Mouse (Mus musculus) cerebellum, adult (tissue): ENCODE results near the gene Myct1.

Experiments used
- ATAC-seq: cut with Nextera tagmentation; 2 replicates; pipeline ENCODE4 v1.9.2; 2017; ENCODE audit warnings: mild to moderate bottlenecking, moderate library complexity, mixed read lengths; ENCODE audit not compliant: insufficient number of reproducible peaks, low FRiP score, low TSS enrichment

Myct1 gene

DNA sequence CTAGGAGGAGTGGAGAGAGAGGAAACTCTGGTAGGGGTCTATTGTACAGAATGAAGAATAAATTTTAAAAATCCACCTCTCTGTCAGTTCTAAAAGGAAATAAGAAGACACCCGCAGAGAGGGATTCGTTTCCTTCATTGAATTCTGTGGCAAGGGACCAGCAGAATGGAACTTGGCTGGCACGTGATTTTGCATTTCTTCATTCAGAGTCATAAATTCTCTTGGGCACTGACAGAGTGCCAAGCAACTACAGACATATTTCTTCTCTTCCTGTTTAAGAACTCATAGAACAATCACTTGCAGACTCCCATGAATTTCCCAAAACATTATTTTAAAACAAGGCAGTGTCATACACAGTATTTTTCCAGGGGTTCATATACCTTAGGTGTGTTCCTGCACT lies 15.3 kb downstream of the Myct1 start:
- ATAC-seq = no peak

DNA sequence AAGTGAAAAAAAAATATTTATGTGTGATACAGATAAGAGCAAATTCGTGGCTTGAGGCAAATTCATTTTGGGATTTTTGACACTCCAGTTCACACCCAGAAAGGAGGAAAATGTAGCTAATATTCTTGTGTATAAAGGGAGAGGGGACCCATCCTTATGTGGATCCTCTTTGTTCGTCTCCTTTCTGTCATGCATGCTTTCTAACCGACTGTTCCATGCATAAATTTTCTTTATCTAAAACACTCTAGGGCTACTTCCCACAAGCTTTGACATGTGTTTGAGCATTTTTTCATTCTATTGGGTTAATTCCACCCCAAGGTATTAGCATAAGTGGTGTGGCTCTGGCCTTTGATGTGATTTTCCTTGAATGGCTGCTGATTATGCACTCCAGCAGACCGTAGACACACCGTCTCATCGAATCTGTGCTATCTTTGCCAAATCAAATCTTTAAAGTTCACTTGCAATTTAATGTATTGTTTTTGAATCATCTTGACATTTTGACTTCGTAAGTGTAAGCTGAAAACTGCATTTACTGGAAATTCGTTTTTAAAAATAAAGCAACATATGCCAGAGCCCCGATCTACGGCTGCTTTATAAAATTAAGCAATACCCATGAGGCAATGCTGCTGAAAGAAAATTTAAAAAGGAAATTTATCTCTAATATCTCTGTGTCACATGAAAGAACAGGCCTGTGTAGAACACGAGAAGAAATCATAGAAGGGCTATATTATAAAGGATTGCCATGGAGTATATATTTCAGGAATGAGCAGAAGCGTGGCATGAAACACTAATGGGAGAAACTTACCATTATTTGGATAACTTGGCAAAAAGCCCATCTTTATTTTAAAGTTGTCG lies 21.8 kb downstream of the Myct1 start:
- no peak for ATAC-seq

DNA sequence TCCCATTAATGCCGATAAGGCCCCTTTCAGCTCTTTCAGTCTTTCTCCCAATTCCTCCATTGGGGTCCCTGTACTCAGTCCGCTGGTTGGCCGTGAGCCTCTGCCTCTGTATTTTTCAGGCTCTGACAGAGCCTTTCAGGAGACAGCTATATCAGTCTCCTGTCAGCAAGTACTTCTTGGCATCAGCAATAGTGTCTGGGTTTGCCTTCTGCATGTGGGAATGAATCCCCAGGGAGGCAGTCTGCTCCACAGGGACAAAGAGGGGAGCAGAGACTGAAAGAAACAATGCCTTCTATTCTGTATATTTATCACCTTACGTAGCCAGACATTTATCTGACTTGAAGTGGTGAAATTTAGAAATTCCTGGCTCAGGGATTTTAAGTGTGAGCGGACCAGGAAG lies 32.7 kb downstream of the Myct1 start:
- no peak for ATAC-seq

- no peak; the same call in 1 of the 2 replicates for ATAC-seq
Measured at GRCm38 (mm10) chr10:5633672-5634200, 40.2 kb downstream of the Myct1 start.

DNA sequence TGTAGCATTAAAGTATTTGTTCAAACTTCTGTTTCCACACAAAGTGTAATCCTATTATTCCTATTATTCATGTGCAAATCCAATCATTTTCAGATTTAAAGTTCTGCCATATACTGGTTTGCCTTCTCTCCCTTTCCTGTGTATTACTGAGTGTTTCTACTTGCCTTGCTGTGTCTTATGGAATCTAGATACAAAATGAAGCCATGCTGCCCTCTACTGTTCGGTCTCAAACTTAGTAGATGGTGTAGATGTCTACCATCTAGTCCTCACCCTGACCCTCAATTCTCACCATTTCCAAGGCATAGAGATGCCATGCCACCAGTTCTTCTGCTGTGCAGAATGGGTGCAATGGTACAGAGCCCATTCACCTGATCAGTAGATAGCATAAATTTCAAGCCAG lies 40.8 kb downstream of the Myct1 start:
- peak; percentile 84; the same call in 1 of the 2 replicates for ATAC-seq

DNA sequence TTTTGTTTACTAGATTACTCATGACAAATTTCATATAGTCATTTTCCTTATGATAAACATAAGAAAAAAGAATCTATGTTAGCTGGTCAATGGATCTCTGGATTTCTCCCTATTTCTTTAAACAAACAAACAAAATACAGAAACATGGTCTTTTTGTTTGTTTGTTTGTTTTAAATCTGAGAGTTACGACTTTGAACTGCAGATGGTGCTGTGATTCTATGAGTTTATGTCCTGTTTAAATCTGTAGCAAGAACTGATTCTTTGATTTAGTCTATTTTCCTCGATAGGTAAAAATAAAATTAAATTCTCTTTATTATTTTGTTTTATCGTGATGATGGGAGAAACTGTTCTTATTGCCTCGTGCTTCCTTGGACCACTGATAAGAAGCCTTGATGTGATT lies 43.7 kb downstream of the Myct1 start:
- ATAC-seq = no peak

DNA sequence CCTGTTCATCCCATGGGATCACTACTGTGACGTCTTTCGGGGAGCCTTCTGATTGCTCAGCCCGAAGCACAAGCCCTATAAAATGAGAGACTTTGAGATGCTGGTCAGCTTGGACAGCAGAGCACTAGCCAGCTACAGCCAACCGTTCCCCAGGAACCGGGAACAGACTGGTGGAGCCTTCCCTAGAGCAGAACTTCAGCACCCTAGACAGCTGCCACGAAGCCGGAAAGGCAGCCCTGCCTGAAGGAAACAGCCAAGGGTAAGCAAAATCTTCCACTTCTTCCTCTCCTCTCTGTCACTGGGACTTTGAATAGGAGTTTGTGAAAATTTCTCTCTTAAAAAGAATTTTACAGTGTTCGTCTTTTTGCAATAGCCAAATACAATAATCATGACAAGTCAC lies 45.5 kb downstream of the Myct1 start, which contains the start of gene Vip:
Vip (plus strand) TSS at position 107 of the 400 bp plus-strand sequence.
- no peak for ATAC-seq
